8 mouse cellular contexts compared by ENCODE assay signal in the genomic region with DNA sequence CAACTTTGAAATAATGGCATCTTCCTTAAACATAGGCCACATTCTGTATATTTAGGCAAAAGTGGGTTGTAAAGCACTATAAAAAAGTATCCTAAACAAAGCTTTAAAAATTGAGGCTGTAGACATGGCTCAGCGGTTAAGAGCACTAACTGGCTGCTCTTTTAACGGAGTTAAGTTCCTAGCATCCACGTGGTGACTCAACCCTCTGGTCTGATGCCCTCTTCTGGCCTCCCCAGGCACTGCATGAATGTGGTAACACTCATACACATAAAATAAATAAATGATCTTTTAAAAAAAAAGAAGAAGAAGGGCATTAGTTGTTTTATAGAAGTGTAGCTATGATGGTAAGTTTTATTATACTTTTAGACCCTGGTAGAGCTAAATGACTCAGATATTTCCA. TPM values are rescaled to one million over a fixed set of nuclear protein-coding genes. Genes with fewer than 3 reads are reported as not detected.
DNase-seq lines count a peak whose midpoint lies in the region; ATAC-seq and TF ChIP-seq lines count a peak whose summit lies in the region.
"Had no signal": no experiment of that assay in that cellular context is flagged by ENCODE, and none has a peak within 500 bp of the region (broad histone marks: within the 10 kb centered on the region; RNA-seq: fewer than 3 reads in every experiment).

No protein-coding gene starts in this region.

- H3K9me3 ChIP-seq in ES-E14 (ENCODE audit: control insufficient read depth, insufficient read depth, low read depth, low read length), result no peaks in the 10 kb centered on the region
- H3K9me3 ChIP-seq in liver, embryonic 14.5 days (ENCODE audit: control insufficient read depth, low read length), result no peaks in the 10 kb centered on the region
- H3K9me3 ChIP-seq: hindbrain, embryonic 15.5 days had no signal

- TF ChIP-seq CTCF in liver, embryonic 14.5 days (IDR thresholded peaks at IDR 0.05; ENCODE audit: low read depth), result peak; percentile 76

- 20% methylated on average over 3 of the region's 3 CpGs for WGBS in liver, embryonic 14.5 days (ENCODE audit: insufficient replicate concordance)

- no peak overlapping the region for H3K4me2 ChIP-seq in liver, embryonic 14.5 days (ENCODE audit: low read depth)
- H3K4me2 ChIP-seq: hindbrain, embryonic 15.5 days had no signal

- peaks cover 10 to 13% of the 10 kb centered on the region in 2 experiments; a peak in 3 of 4 replicates for H3K4me1 ChIP-seq in ES-E14 (ENCODE audit: control insufficient read depth in 2 of 2, insufficient read depth in 2 of 2, low read length in 2 of 2, poor library complexity in 1 of 2)
- H3K4me1 ChIP-seq in liver, embryonic 14.5 days (replicated peaks; ENCODE audit: control insufficient read depth in 2 of 2, insufficient read depth in 2 of 2, low read length in 1 of 2), result no peaks in the 10 kb centered on the region

- DNase-seq in layer of hippocampus, postnatal 10 days (ENCODE audit: low spot score in 2 of 2), result peak; percentile 60 to 66
- no peak for DNase-seq in layer of hippocampus, adult 9-11 months
- peak; percentile 31 for DNase-seq in ES-E14 (ENCODE audit: low read depth, low spot score)
- DNase-seq in adrenal gland, adult 2 months, result peak; percentile 75
- peak; percentile 26 to 30 for DNase-seq in frontal cortex, postnatal 25 days (ENCODE audit: low spot score in 2 of 2)
- DNase-seq in liver, embryonic 14.5 days (ENCODE audit: low read depth in 3 of 3, low spot score in 3 of 3), result peak; percentile 14 to 36 (median 18)
- DNase-seq in spleen, adult 18-20 months, result peak; percentile 47 to 78

- H3K27ac ChIP-seq in ES-E14 (ENCODE audit: insufficient read depth, low read depth, low read length, poor library complexity, severe bottlenecking), result no peak overlapping the region
- no peak overlapping the region for H3K27ac ChIP-seq in liver, embryonic 14.5 days
- H3K27ac ChIP-seq: hindbrain, embryonic 15.5 days had no signal

- H3K4me3 ChIP-seq in ES-E14 (ENCODE audit: insufficient read depth in 1 of 2, low read depth in 1 of 2, low read length in 2 of 2, poor library complexity in 1 of 2, severe bottlenecking in 1 of 2), result no peak overlapping the region
- H3K4me3 ChIP-seq in liver, embryonic 14.5 days (ENCODE audit: insufficient read depth in 1 of 2, low read depth in 2 of 2, low read length in 2 of 2), result no peak overlapping the region
- H3K4me3 ChIP-seq: hindbrain, embryonic 15.5 days had no signal

- no peaks in the 10 kb centered on the region for H3K27me3 ChIP-seq in liver, embryonic 14.5 days (ENCODE audit: control insufficient read depth, insufficient read depth, low read length)
- H3K27me3 ChIP-seq: hindbrain, embryonic 15.5 days had no signal

- no peak overlapping the region for H3K9ac ChIP-seq in ES-E14 (ENCODE audit: insufficient read depth, low read depth, low read length, poor library complexity, severe bottlenecking)
- no peak overlapping the region for H3K9ac ChIP-seq in liver, embryonic 14.5 days (replicated peaks)
- H3K9ac ChIP-seq: hindbrain, embryonic 15.5 days had no signal

- in situ Hi-C loops in ES-E14 (cut with MboI; ENCODE audit: low sequenced_read_pairs in 2 of 2, unreplicated experiment in 2 of 2), result loop anchor here in 1 of 2 experiments (25.0 kb wide), 1 partner anchor 890 kb away; no protein-coding TSS in a partner anchor

- peaks cover 14% of the 10 kb centered on the region for H3K36me3 ChIP-seq in ES-E14 (ENCODE audit: control insufficient read depth, insufficient read depth, low read length, poor library complexity, severe bottlenecking)
- no peaks in the 10 kb centered on the region for H3K36me3 ChIP-seq in liver, embryonic 14.5 days (replicated peaks; ENCODE audit: control insufficient read depth, insufficient read depth, low read depth)
- H3K36me3 ChIP-seq: hindbrain, embryonic 15.5 days had no signal

- no peak for TF ChIP-seq EP300 in liver, embryonic 14.5 days (IDR thresholded peaks at IDR 0.05; ENCODE audit: low read depth)

- ATAC-seq in liver, embryonic 14.5 days (ENCODE audit: insufficient read depth), result no peak

TF ChIP-seq in ES-E14, 5 proteins besides CTCF, POLR2A, EP300 and RAD21:
- TF ChIP-seq MAFK (IDR thresholded peaks at IDR 0.05; ENCODE audit: insufficient read depth, low read depth, low read length) (no peak), ZC3H11A (IDR thresholded peaks at IDR 0.05; ENCODE audit: borderline replicate concordance, low read depth, low read length) (no peak; the same call in 1 of the 2 replicates), CHD2 (IDR thresholded peaks at IDR 0.05; ENCODE audit: low read depth, low read length) (no peak), ZNF384 (IDR thresholded peaks at IDR 0.05; ENCODE audit: low read depth, low read length) (no peak), HCFC1 (IDR thresholded peaks at IDR 0.05; ENCODE audit: borderline replicate concordance, insufficient read depth, low read length) (no peak)

RNA-seq across cellular contexts. Expression of a gene that starts 7.6 kb away (rescaled TPM):
- total RNA-seq in layer of hippocampus, postnatal 10 days (2021), result 10 to 100 TPM; 48.1 to 48.9 TPM
- 48.9 and 52.4 TPM in 2 replicates for total RNA-seq in ES-E14 (2012; rRNA removed)
- total RNA-seq in adrenal gland, adult 2 months (2021), result 100 to 1,000 TPM; 105 to 130 TPM
- polyA plus RNA-seq in adrenal gland, adult 2 months (2012; rRNA removed), result 11.8 and 23.4 TPM in 2 replicates
- polyA plus RNA-seq in liver, embryonic 14.5 days (2012; rRNA removed), result 3.2 and 5.5 TPM in 2 replicates
- polyA plus RNA-seq in liver, embryonic 14.5 days (2014; fragmentation: Nextera tagmentation; extraction: Ambion mirVana), result 10.2 and 10.9 TPM in 2 replicates
